Mouse (Mus musculus) hindbrain, embryonic 15.5 days (tissue): ENCODE results near the gene H2afy. TPM values are rescaled to one million over a fixed set of nuclear protein-coding genes. Genes with fewer than 3 reads are reported as not detected.

Experiments used
- ATAC-seq: fragments of 200-750 bp; cut with Nextera tagmentation; 2 replicates; pipeline ENCODE4 v1.8.0; 2017; ENCODE audit warnings: low read depth, moderate number of reproducible peaks, moderate TSS enrichment; ENCODE audit not compliant: low FRiP score
- H3K27ac ChIP-seq: fragments of 300-500 bp; sonication (generic); replicated peaks from 2 replicates; pipeline ENCODE4 v1.5.1; 2015; ENCODE audit warnings: mild to moderate bottlenecking, inconsistent platforms
- H3K27me3 ChIP-seq: fragments of 300-500 bp; sonication (generic); 2 replicates; pipeline ENCODE4 v1.6.1; 2015; ENCODE audit warnings: control low read depth, inconsistent platforms
- H3K36me3 ChIP-seq: fragments of 300-500 bp; sonication (generic); 2 replicates; pipeline ENCODE4 v1.6.1; 2015; ENCODE audit warnings: control low read depth, inconsistent platforms
- H3K4me1 ChIP-seq: fragments of 300-500 bp; sonication (generic); replicated peaks from 2 replicates; pipeline ENCODE4 v1.6.1; 2015; ENCODE audit warnings: control low read depth, inconsistent platforms
- H3K4me2 ChIP-seq: fragments of 300-500 bp; sonication (generic); 2 replicates; pipeline ENCODE4 v1.6.1; 2015; ENCODE audit warnings: moderate library complexity, mild to moderate bottlenecking, inconsistent platforms
- H3K4me3 ChIP-seq: fragments of 300-500 bp; sonication (generic); 2 replicates; pipeline ENCODE4 v1.5.1; 2015; ENCODE audit warnings: mild to moderate bottlenecking, inconsistent platforms
- H3K9ac ChIP-seq: fragments of 300-500 bp; sonication (generic); 2 replicates; pipeline ENCODE4 v1.6.1; 2015; ENCODE audit warnings: inconsistent platforms
- H3K9me3 ChIP-seq: fragments of 300-500 bp; sonication (generic); 2 replicates; pipeline ENCODE4 v1.6.1; 2016; ENCODE audit warnings: control low read depth, inconsistent platforms
- WGBS: fragments of 180-500 bp; shearing (Covaris S2); methylation state at CpG from one replicate; pipeline ENCODE4 v1.1.7; 2015; 5-methylcytosine and 5-hydroxymethylcytosine counted together
- polyA plus RNA-seq: library from polyadenylated mRNA; unstranded; fragments of >200 nt; fragmentation: Nextera tagmentation; extraction: Ambion mirVana; gene quantifications from 2 replicates; pipeline ENCODE4 v1.2.1, GENCODE M21; 2015

H2afy gene
- polyA plus RNA-seq, 1 experiment from 2014 or later, result 309 TPM

GRCm38 (mm10) chr13:56084146-56084905 is 51.8 kb downstream of the H2afy start:
- H3K9me3 ChIP-seq, result no peaks in the 10 kb centered on the region
- H3K4me2 ChIP-seq, result no peak overlapping the region
- H3K4me3 ChIP-seq, result no peak overlapping the region
- peaks cover 6% of the 10 kb centered on the region; the same call in 1 of the 2 replicates for H3K4me1 ChIP-seq
- 90% methylated on average over 20 of the region's 20 CpGs for WGBS
- no peak for ATAC-seq
- H3K9ac ChIP-seq, result no peak overlapping the region
- H3K27me3 ChIP-seq, result no peaks in the 10 kb centered on the region
- H3K36me3 ChIP-seq, result peaks cover 39% of the 10 kb centered on the region
- no peak overlapping the region for H3K27ac ChIP-seq

- Histone ChIP-seq H3K36me3 (peaks cover 35% of the 10 kb centered on the region), H3K4me3 (no peak overlapping the region), H3K4me1 (no peaks in the 10 kb centered on the region), H3K9me3 (no peaks in the 10 kb centered on the region), H3K4me2 (no peak overlapping the region), H3K27me3 (no peaks in the 10 kb centered on the region), H3K27ac (no peak overlapping the region), H3K9ac (no peak overlapping the region)
- ATAC-seq, result no peak
- 77% methylated on average over 5 of the region's 5 CpGs for WGBS
Measured at GRCm38 (mm10) chr13:56081656-56082055, 54.5 kb downstream of the H2afy start.

GRCm38 (mm10) chr13:56079616-56080015 is 56.5 kb downstream of the H2afy start:
- no peaks in the 10 kb centered on the region for H3K27me3 ChIP-seq
- ATAC-seq, result no peak
- no peak overlapping the region for H3K9ac ChIP-seq
- H3K4me3 ChIP-seq, result no peak overlapping the region
- 91% methylated on average over 2 of the region's 2 CpGs for WGBS
- no peak overlapping the region for H3K27ac ChIP-seq
- H3K9me3 ChIP-seq, result no peaks in the 10 kb centered on the region
- peaks cover 40% of the 10 kb centered on the region for H3K36me3 ChIP-seq
- H3K4me1 ChIP-seq, result no peaks in the 10 kb centered on the region
- H3K4me2 ChIP-seq, result no peak overlapping the region

- no peaks in the 10 kb centered on the region for H3K9me3 ChIP-seq
- peaks cover 40% of the 10 kb centered on the region for H3K36me3 ChIP-seq
- no peak overlapping the region for H3K9ac ChIP-seq
- no peaks in the 10 kb centered on the region for H3K27me3 ChIP-seq
- no peaks in the 10 kb centered on the region; the same call in 1 of the 2 replicates for H3K4me1 ChIP-seq
- no peak for ATAC-seq
- no peak overlapping the region for H3K27ac ChIP-seq
- no peak overlapping the region for H3K4me3 ChIP-seq
- H3K4me2 ChIP-seq, result no peak overlapping the region
- WGBS, result 63% methylated on average over 17 of the region's 17 CpGs
Measured at GRCm38 (mm10) chr13:56078724-56079262, 57.4 kb downstream of the H2afy start.

GRCm38 (mm10) chr13:56075930-56076329 is 60.2 kb downstream of the H2afy start:
- Histone ChIP-seq H3K27me3 (no peaks in the 10 kb centered on the region), H3K36me3 (peaks cover 22% of the 10 kb centered on the region; the same call in 1 of the 2 replicates)
- 84% methylated on average over 8 of the region's 8 CpGs for WGBS

GRCm38 (mm10) chr13:56073186-56073585 is 63.0 kb downstream of the H2afy start:
- WGBS, result 82% methylated on average over 5 of the region's 5 CpGs
- Histone ChIP-seq H3K9me3 (no peaks in the 10 kb centered on the region), H3K9ac (no peak overlapping the region)

More at GRCm38 (mm10) chr13:56075930-56076329, 60.2 kb downstream of the H2afy start:
- Histone ChIP-seq H3K27ac (no peak overlapping the region), H3K4me3 (no peak overlapping the region), H3K9me3 (no peaks in the 10 kb centered on the region), H3K9ac (no peak overlapping the region), H3K4me1 (peaks cover 5% of the 10 kb centered on the region; the same call in 1 of the 2 replicates), H3K4me2 (no peak overlapping the region)
- ATAC-seq, result no peak

GRCm38 (mm10) chr13:56072268-56072607 is 63.9 kb downstream of the H2afy start:
- H3K9me3 ChIP-seq, result no peaks in the 10 kb centered on the region
- WGBS, result 31% methylated on average over 4 of the region's 4 CpGs
- no peak overlapping the region for H3K9ac ChIP-seq
- peaks cover 12% of the 10 kb centered on the region; the same call in 1 of the 2 replicates for H3K4me1 ChIP-seq
- H3K4me3 ChIP-seq, result no peak overlapping the region
- no peak overlapping the region for H3K4me2 ChIP-seq
- peak; percentile 10 for ATAC-seq
- H3K36me3 ChIP-seq, result 0 out of 2 replicates have a peak, but pooled peaks cover 4% of the 10 kb centered on the region
- no peak overlapping the region; the same call in 1 of the 2 replicates for H3K27ac ChIP-seq
- no peaks in the 10 kb centered on the region for H3K27me3 ChIP-seq

More at GRCm38 (mm10) chr13:56073186-56073585, 63.0 kb downstream of the H2afy start:
- Histone ChIP-seq H3K27me3 (no peaks in the 10 kb centered on the region), H3K4me1 (peaks cover 11% of the 10 kb centered on the region; the same call in 1 of the 2 replicates), H3K4me2 (no peak overlapping the region), H3K27ac (no peak overlapping the region), H3K4me3 (no peak overlapping the region), H3K36me3 (0 out of 2 replicates have a peak, but pooled peaks cover 4% of the 10 kb centered on the region)
- no peak for ATAC-seq

GRCm38 (mm10) chr13:56071586-56072267 is 64.4 kb downstream of the H2afy start:
- Histone ChIP-seq H3K4me1 (peaks cover 12% of the 10 kb centered on the region; the same call in 1 of the 2 replicates), H3K4me3 (no peak overlapping the region), H3K9me3 (no peaks in the 10 kb centered on the region), H3K27me3 (no peaks in the 10 kb centered on the region), H3K4me2 (no peak overlapping the region), H3K27ac (peak overlapping the region; percentile 47), H3K36me3 (0 out of 2 replicates have a peak, but pooled peaks cover 4% of the 10 kb centered on the region), H3K9ac (no peak overlapping the region)
- peak; percentile 44 for ATAC-seq
- 59% methylated on average over 16 of the region's 16 CpGs for WGBS

GRCm38 (mm10) chr13:56069643-56070042 is 66.5 kb downstream of the H2afy start:
- H3K9ac ChIP-seq, result no peak overlapping the region
- peaks cover 12% of the 10 kb centered on the region; the same call in 1 of the 2 replicates for H3K4me1 ChIP-seq
- WGBS, result 75% methylated on average over 6 of the region's 6 CpGs
- H3K9me3 ChIP-seq, result no peaks in the 10 kb centered on the region
- no peak overlapping the region for H3K27ac ChIP-seq
- ATAC-seq, result no peak
- no peaks in the 10 kb centered on the region for H3K36me3 ChIP-seq
- no peak overlapping the region for H3K4me3 ChIP-seq
- no peaks in the 10 kb centered on the region for H3K27me3 ChIP-seq
- no peak overlapping the region for H3K4me2 ChIP-seq

GRCm38 (mm10) chr13:56068517-56068916 is 67.6 kb downstream of the H2afy start:
- WGBS, result 23% methylated on average over 4 of the region's 4 CpGs

GRCm38 (mm10) chr13:56066904-56067303 is 69.3 kb downstream of the H2afy start:
- Histone ChIP-seq H3K27me3 (no peaks in the 10 kb centered on the region), H3K4me1 (peaks cover 11% of the 10 kb centered on the region; the same call in 1 of the 2 replicates), H3K4me2 (no peak overlapping the region), H3K36me3 (no peaks in the 10 kb centered on the region), H3K9me3 (no peaks in the 10 kb centered on the region), H3K4me3 (no peak overlapping the region), H3K27ac (no peak overlapping the region), H3K9ac (no peak overlapping the region)
- ATAC-seq, result no peak
- 79% methylated on average over 2 of the region's 2 CpGs for WGBS

More at GRCm38 (mm10) chr13:56068517-56068916, 67.6 kb downstream of the H2afy start:
- Histone ChIP-seq H3K4me3 (no peak overlapping the region), H3K36me3 (no peaks in the 10 kb centered on the region), H3K9me3 (no peaks in the 10 kb centered on the region), H3K9ac (no peak overlapping the region), H3K4me2 (no peak overlapping the region), H3K27ac (no peak overlapping the region), H3K27me3 (no peaks in the 10 kb centered on the region), H3K4me1 (peaks cover 12% of the 10 kb centered on the region; the same call in 1 of the 2 replicates)
- ATAC-seq, result no peak

- Histone ChIP-seq H3K4me1 (peaks cover 7% of the 10 kb centered on the region; the same call in 1 of the 2 replicates), H3K36me3 (no peaks in the 10 kb centered on the region), H3K9me3 (no peaks in the 10 kb centered on the region), H3K4me2 (no peak overlapping the region), H3K27me3 (no peaks in the 10 kb centered on the region), H3K9ac (no peak overlapping the region), H3K4me3 (no peak overlapping the region), H3K27ac (no peak overlapping the region)
- 68% methylated on average over 21 of the region's 21 CpGs for WGBS
- ATAC-seq, result no peak
Measured at GRCm38 (mm10) chr13:56066152-56066551, 70.0 kb downstream of the H2afy start.
